Mouse (Mus musculus) heart, adult 2 months (tissue): ENCODE results near the gene Med14.

Experiments
- CTCF ChIP-seq: fragments of 200-600 bp; IDR thresholded peaks from 2 replicates; pipeline ENCODE4 v1.8.1; 2022; ENCODE audit warnings: antibody characterized with exemption, mild to moderate bottlenecking, moderate library complexity
- EP300 ChIP-seq: fragments of 200-500 bp; IDR thresholded peaks from 2 replicates; pipeline ENCODE4 v1.6.1; 2011; ENCODE audit warnings: low read depth, low read length, control low read depth; ENCODE audit not compliant: insufficient read depth
- POLR2A ChIP-seq: fragments of 200-500 bp; IDR thresholded peaks from 2 replicates; pipeline ENCODE4 v1.6.1; 2011; ENCODE audit warnings: mild to moderate bottlenecking, low read depth, low read length, control low read depth; ENCODE audit not compliant: insufficient read depth

DNA sequence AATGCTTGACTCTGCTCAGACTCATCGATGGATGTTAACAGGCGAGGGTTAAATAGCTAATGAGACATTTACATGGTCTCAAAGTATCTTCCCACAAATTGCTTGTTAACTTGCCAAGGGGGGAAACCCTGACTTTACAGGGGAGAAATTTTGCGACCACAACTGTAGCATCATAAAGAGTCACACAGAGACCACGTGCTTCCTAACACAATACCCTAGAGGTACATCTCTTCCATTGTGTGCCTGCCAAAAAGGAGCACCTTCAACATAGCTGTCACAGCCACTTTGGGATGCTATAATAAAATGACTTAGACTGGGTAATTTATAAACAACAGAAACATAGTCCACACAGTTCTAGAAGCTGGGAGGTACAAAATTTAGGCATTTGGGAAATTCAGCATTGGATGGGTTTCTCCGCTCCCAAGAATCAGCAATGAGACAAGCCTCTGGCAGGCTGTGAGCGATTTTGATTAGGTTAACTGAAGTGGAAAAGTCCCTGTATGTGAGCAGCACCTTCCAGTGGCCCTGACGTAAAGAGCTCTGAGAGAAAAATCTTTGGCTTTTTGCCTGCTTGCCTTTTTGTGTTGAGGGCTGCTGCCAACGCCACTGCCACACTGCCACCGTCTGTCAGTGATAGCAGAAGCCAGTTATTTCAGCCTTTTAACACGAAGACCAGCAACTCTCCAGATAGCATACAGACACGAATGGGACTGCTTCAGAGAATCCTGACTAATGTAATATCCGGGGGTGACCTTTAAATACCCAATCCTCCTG, 116.2 kb downstream of the Med14 start:
- TF ChIP-seq EP300, result no peak
- no peak for TF ChIP-seq POLR2A
- peak; percentile 32 for TF ChIP-seq CTCF
